ENCODE assay signal across 10 mouse cellular contexts in the genomic region with DNA sequence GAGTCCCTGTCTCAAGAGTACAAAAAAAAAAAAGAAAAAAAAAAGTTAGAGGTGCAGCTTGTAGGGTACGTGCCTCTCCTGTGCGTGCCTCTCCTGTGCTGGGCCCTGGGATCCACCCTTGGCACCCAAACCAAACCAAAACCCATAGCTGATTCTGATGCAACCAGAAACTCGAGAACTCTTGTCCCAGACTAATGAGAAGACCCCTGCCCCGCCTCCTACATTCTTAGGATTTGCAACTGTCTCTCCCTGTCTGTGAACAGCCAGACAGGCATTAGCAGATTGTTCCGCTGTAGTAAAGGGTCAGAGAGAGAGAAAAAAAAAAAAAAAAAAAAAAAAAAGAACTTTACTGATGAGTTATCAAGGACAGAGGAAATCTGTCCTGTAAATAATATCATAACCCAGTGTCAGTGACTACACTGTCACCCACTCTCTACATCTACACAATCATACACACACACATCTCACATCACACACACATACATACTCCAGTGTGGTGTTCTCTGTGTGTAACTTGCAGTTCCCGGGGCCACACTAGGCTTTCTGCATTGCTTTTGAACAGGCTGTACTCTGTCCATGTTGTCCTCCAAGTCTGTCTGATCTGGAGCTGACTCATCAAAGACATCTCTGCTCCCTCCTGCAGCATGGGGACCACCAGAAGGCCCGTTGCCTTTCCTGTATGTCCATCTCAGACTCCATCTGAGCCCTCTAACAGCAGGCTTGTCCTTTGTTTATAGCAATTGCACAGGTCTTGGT. TPM values are rescaled to one million over a fixed set of nuclear protein-coding genes. Genes with fewer than 3 reads are reported as not detected.
DNase-seq lines count a peak whose midpoint lies in the region; ATAC-seq and TF ChIP-seq lines count a peak whose summit lies in the region.
"Had no signal": no experiment of that assay in that cellular context is flagged by ENCODE, and none has a peak within 500 bp of the region (broad histone marks: within the 10 kb centered on the region; RNA-seq: fewer than 3 reads in every experiment).

No protein-coding gene starts in this region.

- H3K4me3 ChIP-seq in heart, embryonic 15.5 days, result no peak overlapping the region
- H3K4me3 ChIP-seq in hindbrain, postnatal 0 days (ENCODE audit: low read length), result no peak overlapping the region
- H3K4me3 ChIP-seq in midbrain, embryonic 15.5 days, result no peak overlapping the region
- H3K4me3 ChIP-seq: layer of hippocampus, adult 2 months had no signal

- DNase-seq in heart, postnatal 36 days, result no peak
- peak; percentile 55 for DNase-seq in brain, embryonic 14.5 days (ENCODE audit: low read depth)
- DNase-seq in hindbrain, postnatal 0 days (ENCODE audit: low spot score), result no peak
- no peak for DNase-seq in MN1 (ENCODE audit: low spot score)
- DNase-seq in layer of hippocampus, adult 11-12 months (ENCODE audit: low spot score), result no peak
- no peak for DNase-seq in thymus, postnatal 36 days
- DNase-seq: cerebellum, postnatal 14 days had no signal

- no peaks in the 10 kb centered on the region for H3K9me3 ChIP-seq in heart, embryonic 15.5 days (replicated peaks)
- H3K9me3 ChIP-seq in hindbrain, postnatal 0 days (ENCODE audit: low read length), result no peaks in the 10 kb centered on the region
- H3K9me3 ChIP-seq in midbrain, embryonic 15.5 days, result no peaks in the 10 kb centered on the region

- H3K9ac ChIP-seq in heart, embryonic 15.5 days, result peak overlapping the region; percentile 12
- H3K9ac ChIP-seq in hindbrain, postnatal 0 days (replicated peaks; ENCODE audit: low read length), result no peak overlapping the region
- H3K9ac ChIP-seq in midbrain, embryonic 15.5 days, result no peak overlapping the region

- peaks cover 48% of the 10 kb centered on the region for H3K4me1 ChIP-seq in heart, embryonic 15.5 days (replicated peaks)
- H3K4me1 ChIP-seq in hindbrain, postnatal 0 days (ENCODE audit: insufficient read depth, low read length), result peaks cover 16% of the 10 kb centered on the region
- H3K4me1 ChIP-seq in midbrain, embryonic 15.5 days, result peaks cover 47% of the 10 kb centered on the region

- 22% methylated on average over 7 of the region's 7 CpGs for WGBS in heart, embryonic 15.5 days
- 24% methylated on average over 7 of the region's 7 CpGs for WGBS in hindbrain, postnatal 0 days
- WGBS in midbrain, embryonic 15.5 days, result 13% methylated on average over 7 of the region's 7 CpGs

- H3K27ac ChIP-seq in heart, embryonic 15.5 days, result peak overlapping the region; percentile 91
- 0 out of 2 replicates have a peak overlapping the region, but pooled peaks have one; percentile 51 for H3K27ac ChIP-seq in hindbrain, postnatal 0 days
- H3K27ac ChIP-seq in midbrain, embryonic 15.5 days, result peak overlapping the region; percentile 65
- H3K27ac ChIP-seq: layer of hippocampus, adult 2 months had no signal

- intact Hi-C loops in heart, postnatal 36 days (cut with DNase I), result no loop called here

- peak; percentile 1; the same call in 1 of the 2 replicates for ATAC-seq in heart, embryonic 15.5 days (replicated peaks; ENCODE audit: insufficient number of reproducible peaks, insufficient read depth, low FRiP score, low read depth)
- no peak for ATAC-seq in hindbrain, postnatal 0 days
- no peak for ATAC-seq in midbrain, embryonic 15.5 days (replicated peaks)

- H3K4me2 ChIP-seq in heart, embryonic 15.5 days, result peak overlapping the region; percentile 34
- H3K4me2 ChIP-seq in hindbrain, postnatal 0 days (ENCODE audit: low read depth, low read length), result 0 out of 2 replicates have a peak overlapping the region, but pooled peaks have one; percentile 6
- no peak overlapping the region for H3K4me2 ChIP-seq in midbrain, embryonic 15.5 days

- no peak for TF ChIP-seq CTCF in brain, embryonic 14.5 days (IDR thresholded peaks at IDR 0.05; ENCODE audit: borderline replicate concordance, extremely low read depth, insufficient read depth, insufficient read length)
- no peak for TF ChIP-seq CTCF in hindbrain, postnatal 0 days (IDR thresholded peaks at IDR 0.05; ENCODE audit: low read depth)

- TF ChIP-seq POLR2A in brain, embryonic 14.5 days (IDR thresholded peaks at IDR 0.05; ENCODE audit: borderline replicate concordance, extremely low read depth, insufficient read depth, insufficient read length, poor library complexity, severe bottlenecking), result no peak

- H3K27me3 ChIP-seq in heart, embryonic 15.5 days, result no peaks in the 10 kb centered on the region
- no peaks in the 10 kb centered on the region for H3K27me3 ChIP-seq in hindbrain, postnatal 0 days (ENCODE audit: insufficient read depth, low read length)
- H3K27me3 ChIP-seq in midbrain, embryonic 15.5 days (replicated peaks), result no peaks in the 10 kb centered on the region

- no peaks in the 10 kb centered on the region for H3K36me3 ChIP-seq in heart, embryonic 15.5 days
- no peaks in the 10 kb centered on the region for H3K36me3 ChIP-seq in hindbrain, postnatal 0 days (ENCODE audit: insufficient read depth, low read length)
- H3K36me3 ChIP-seq in midbrain, embryonic 15.5 days (replicated peaks), result no peaks in the 10 kb centered on the region

RNA-seq across cellular contexts. Expression of gene Shisal2a, which starts 19.6 kb away (rescaled TPM):
- 1.2 and 1.3 TPM in 2 replicates for polyA plus RNA-seq in heart, embryonic 15.5 days (2015; fragmentation: Nextera tagmentation; extraction: Ambion mirVana)
- total RNA-seq in heart, postnatal 36 days (2021), result not detected
- 4.7 and 6.1 TPM in 2 replicates for polyA plus RNA-seq in brain, embryonic 14.5 days (2012; rRNA removed)
- total RNA-seq in hindbrain, postnatal 0 days (2014; rRNA removed), result 0.47 and 1.8 TPM in 2 replicates
- polyA plus RNA-seq in hindbrain, postnatal 0 days (2015; fragmentation: Nextera tagmentation; extraction: Ambion mirVana), result 6.7 and 8.1 TPM in 2 replicates
- polyA plus RNA-seq in midbrain, embryonic 15.5 days (2015; fragmentation: Nextera tagmentation; extraction: Ambion mirVana), result 6.4 TPM in 2 replicates
- total RNA-seq: layer of hippocampus, adult 2 months had no signal

RNA-seq across cellular contexts. Expression of gene Coa7, which starts 35.6 kb away (rescaled TPM):
- polyA plus RNA-seq in heart, embryonic 15.5 days (2015; fragmentation: Nextera tagmentation; extraction: Ambion mirVana), result 41.2 and 48.0 TPM in 2 replicates
- total RNA-seq in heart, postnatal 36 days (2021), result 10 to 100 TPM; 31.8 to 38.1 TPM
- 17.5 and 18.8 TPM in 2 replicates for polyA plus RNA-seq in brain, embryonic 14.5 days (2012; rRNA removed)
- 31.7 and 35.9 TPM in 2 replicates for total RNA-seq in hindbrain, postnatal 0 days (2014; rRNA removed)
- 50.8 and 54.2 TPM in 2 replicates for polyA plus RNA-seq in hindbrain, postnatal 0 days (2015; fragmentation: Nextera tagmentation; extraction: Ambion mirVana)
- polyA plus RNA-seq in midbrain, embryonic 15.5 days (2015; fragmentation: Nextera tagmentation; extraction: Ambion mirVana), result 51.1 and 51.4 TPM in 2 replicates

RNA-seq across cellular contexts. Expression of gene Gpx7, which starts 43.2 kb away (rescaled TPM):
- 60.4 and 60.6 TPM in 2 replicates for polyA plus RNA-seq in heart, embryonic 15.5 days (2015; fragmentation: Nextera tagmentation; extraction: Ambion mirVana)
- 1 to 10 TPM; 8.9 to 9.9 TPM for total RNA-seq in heart, postnatal 36 days (2021)
- 24.7 and 27.2 TPM in 2 replicates for polyA plus RNA-seq in brain, embryonic 14.5 days (2012; rRNA removed)
- 36.5 and 47.2 TPM in 2 replicates for total RNA-seq in hindbrain, postnatal 0 days (2014; rRNA removed)
- 38.6 and 38.9 TPM in 2 replicates for polyA plus RNA-seq in hindbrain, postnatal 0 days (2015; fragmentation: Nextera tagmentation; extraction: Ambion mirVana)
- 25.1 and 29.1 TPM in 2 replicates for polyA plus RNA-seq in midbrain, embryonic 15.5 days (2015; fragmentation: Nextera tagmentation; extraction: Ambion mirVana)
